Mouse (Mus musculus) cerebellum, postnatal 14 days (tissue): ENCODE results near the gene Gm11172.
A peak's percentile ranks its signal among the peaks of the same experiment; 100 is the strongest.

Experiments
- DNase-seq, 2 experiments: peaks; one replicate each; pipeline ENCODE4 v3.0.0; 2021; ENCODE audit warnings: mixed read lengths in 2 of 2

The Gm11172 gene

DNA sequence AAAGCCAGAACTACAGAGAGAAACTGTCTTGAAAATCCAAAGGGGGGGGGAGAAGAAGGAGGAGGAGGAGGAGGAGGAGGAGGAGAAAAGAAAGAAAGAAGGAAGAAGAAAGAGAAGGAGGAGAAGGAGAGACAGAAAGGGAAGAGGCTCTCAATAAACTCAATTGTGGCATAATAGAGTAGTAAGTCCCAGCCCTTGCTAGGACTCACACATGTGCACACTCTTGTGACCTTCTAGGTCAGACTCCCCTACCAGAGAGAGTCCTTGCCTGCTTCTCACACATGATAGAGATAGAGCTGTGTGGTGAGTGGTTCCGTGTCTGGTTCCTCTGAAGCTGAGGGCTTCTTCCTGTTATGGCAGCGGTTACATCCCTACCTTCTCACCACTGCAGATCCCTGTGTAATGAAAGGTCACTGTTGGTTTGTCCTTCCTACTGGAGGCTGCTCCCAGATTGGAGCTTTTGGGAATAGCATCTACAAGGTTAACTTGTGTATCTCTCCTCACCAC is at the start of gene Gm11172:
Gene Gm11172 (plus strand): TSS at position 51 of the 507 bp plus-strand sequence.
- no peak for DNase-seq

DNA sequence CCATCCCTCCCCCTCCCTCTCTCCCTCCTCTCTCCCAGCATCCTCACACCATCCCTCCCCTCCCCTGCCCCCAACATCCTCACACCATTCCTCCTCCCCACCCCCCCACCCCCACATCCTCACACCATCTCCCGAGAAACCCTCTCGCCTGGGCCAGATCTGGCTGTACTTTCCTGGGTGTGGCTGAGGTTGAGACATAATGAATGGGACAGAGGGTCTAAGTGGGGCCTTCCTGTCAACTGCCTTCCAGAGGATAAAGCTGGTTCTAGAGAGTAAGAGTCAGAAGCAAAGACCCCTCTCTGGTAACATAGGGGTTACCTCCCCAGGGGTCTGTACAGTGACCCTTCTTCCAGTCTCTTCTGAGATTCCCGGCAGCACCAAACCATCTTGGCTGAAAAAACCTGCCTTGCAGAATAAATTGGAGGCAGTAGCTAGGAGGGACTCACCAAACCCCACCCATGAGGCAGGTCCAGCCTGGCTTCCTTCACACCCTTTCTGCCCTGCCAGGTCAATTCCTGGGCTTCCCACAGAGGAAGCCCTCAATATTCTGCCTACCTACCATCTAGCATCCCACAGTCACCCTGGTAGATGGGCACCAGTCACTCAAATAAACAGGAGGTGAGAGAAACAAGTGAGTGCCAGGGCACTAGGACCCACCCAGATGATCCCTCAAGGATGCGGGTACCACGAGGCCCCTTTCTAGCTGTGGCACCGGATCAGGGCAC is 49.0 kb upstream of the Gm11172 start:
- no peak for DNase-seq

DNA sequence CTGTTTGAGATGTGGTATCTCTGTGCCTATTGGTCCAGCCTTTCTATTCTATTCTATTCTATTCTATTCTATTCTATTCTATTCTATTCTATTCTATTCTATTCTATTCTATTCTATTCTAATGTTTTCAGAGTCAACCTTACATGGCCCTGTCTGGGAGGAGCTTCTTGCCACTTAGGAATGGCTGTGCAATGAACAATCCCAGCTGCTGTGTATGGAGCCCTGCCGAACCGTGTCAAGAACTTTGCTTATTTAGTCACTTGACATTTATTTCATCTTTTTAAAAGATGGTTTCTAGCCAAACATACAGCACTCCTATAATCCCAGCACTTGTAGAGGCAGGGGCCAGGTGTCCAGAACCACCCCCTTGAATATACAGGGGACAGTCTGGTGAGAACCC is 48.4 kb upstream of the Gm11172 start:
- DNase-seq = no peak

DNA sequence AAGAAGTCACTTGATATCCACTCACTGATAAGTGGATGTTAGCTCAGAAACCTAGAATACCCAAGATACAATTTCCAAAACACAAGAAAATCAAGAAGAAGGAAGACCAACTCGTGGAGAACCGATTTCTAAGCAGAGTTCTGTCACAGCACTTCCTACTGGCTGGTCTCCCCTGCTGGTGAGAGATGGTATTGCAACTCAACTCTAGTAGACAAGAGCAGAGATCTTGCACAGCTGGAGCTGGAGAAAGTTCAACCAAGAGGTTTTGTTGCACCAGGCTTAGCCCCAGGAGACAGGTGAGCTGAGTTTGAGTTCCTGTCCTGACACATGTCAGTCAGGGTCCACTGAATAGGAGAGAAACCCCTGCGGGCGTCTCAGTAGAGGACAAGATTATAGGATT is 45.6 kb upstream of the Gm11172 start:
- peak; percentile 82 to 88 for DNase-seq

DNA sequence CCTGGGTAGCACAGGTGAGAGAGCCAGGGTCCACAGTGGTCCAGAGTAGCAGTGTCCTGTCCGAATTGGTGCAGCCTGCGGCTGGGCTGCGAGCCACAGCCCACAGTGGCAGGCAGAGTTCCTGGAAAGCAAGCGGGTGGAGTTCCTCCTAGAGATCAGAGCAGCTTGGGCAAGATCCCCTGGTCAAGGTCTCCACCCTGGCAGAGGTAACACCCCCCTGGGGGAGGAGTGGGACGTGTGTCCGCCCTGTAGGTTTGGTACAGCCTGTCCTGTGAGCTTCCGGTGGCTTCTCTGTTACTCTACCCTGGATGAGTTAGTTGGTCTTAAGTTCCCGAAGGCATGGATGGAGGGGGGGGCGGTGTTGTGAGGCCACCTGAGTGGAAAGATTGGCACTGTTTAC is 43.9 kb upstream of the Gm11172 start:
- DNase-seq = no peak

DNA sequence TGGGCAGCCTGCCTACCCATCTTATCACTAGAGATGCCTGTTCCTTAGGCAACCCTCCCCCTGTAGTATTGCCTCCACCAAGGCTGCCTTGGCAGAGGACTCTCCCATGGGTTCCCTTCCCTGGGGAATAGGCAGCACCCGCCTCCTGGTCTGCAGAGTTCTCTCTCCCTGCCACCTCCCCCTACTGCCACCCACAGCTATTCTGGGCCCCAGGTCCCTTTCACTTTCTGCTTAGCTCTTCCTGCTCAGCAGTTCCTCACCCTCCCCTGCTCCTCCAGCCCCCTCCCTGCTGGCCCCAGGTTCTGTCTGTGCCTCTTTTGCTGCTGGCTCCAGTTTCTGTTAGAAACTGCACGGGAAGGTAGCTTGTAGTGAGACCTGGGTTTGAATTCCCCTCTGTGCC is 43.1 kb upstream of the Gm11172 start:
- DNase-seq = no peak

DNA sequence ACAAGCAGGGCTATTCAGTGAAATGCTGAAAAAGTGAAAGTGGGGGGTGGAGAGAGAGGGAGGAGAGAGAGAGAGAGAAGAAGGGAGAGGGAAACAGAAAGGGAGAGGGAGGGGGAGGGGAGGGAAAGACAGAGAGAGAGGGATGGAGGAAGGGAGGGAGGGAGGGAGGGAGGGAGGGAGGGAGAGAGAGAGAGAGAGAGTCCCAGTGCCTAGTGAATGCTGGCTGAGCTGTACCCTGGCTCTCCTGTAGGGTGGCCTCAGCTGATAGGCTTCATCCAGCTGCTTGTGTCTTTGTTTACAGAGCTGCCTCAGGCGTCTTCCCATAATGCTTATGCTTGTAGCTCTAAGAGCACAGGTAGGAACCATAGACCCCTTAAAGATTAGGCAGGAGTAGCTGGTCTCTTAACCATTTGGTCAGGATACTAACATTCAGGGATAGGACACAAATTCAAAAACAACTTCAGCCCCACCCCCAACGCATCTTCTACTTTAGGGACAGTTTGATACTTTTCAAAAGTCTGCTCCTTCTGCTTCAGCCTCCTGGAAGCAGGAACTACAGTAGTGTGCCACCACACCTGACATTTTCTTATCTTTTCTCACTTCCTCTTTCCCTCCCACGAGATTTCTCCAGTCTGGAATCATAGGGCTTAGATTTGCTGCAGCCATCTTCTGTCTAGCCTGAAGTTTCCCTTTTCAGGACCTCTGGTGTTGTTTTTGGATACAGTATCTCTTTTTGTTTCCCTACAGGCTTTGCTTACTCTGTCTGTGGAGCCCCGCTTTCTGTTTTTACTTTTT is 42.0 kb upstream of the Gm11172 start:
- DNase-seq = no peak

DNA sequence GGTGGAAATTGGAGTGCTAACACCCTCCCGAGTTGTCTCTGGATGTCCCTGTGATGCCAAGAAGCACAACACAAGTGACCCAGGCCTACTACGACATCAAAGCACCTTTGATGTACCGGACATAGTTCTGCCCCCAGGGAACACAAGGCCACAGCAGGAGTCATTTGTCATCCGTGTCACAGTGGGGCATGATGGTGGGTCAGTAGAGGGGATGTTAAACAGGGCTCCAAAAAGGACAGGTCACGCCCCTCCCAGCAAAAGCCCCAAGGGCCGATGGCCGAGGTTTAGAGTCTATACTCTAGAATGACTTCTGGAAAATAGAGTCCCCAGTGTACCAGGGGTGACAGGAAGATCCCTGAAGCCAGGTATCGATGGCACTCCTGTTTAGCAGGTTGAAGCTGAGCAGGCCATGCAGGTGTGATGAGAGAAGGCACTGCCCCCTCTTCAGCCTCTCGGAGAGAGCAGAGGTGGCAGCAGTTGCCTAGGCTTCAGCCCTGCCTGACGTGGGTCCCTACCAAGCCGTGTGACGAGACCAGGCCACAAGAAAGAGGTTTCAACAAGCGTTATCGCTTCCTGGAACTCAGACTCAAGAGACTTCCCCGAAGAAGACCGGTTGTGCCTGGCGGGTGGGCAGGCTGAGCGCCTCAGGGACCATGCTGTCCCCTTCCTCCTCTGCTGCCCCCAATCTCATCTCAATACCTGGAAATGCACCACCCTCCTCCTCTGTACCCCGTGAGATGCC is 40.8 kb upstream of the Gm11172 start:
- DNase-seq = no peak

DNA sequence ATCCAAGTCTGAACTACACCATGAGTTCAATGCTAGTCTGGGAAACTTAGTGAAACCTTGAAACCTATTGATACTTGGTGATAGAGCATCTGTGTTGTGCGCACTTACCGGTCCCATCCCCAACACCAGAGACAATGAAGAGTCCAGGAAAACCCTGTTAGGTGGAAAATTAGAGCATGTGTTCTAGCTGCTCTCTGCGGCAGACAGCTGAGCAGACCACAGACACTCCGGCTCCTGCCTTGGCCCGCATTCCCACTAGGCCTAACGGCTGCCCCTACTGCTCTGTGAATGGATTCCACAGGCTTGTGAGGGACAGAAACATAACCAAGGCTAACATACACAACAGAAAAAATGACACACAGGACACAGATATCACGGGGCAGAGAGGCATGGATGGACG is 39.2 kb upstream of the Gm11172 start:
- DNase-seq = no peak

DNA sequence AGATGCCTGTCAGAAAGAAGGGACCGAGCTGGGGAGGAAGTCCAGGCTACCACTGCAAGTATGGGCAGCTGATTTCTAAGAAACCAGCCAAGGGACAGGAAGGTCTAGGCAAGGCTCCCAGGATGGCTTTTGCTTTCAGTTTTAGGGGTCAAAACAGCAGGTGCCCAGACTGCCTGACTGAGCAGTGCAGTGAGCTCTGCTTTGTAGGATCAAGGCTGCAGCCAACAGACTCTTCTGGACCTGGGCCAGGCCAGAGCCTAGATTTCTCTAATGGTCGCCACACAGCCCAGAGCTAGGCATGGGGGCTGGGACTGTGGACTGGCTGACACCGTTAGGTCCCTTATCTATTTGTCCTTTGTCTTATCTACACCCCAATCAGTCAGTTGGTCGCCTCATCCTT is 38.0 kb upstream of the Gm11172 start:
- peak in 1 of 2 experiments; percentile 31 for DNase-seq

DNA sequence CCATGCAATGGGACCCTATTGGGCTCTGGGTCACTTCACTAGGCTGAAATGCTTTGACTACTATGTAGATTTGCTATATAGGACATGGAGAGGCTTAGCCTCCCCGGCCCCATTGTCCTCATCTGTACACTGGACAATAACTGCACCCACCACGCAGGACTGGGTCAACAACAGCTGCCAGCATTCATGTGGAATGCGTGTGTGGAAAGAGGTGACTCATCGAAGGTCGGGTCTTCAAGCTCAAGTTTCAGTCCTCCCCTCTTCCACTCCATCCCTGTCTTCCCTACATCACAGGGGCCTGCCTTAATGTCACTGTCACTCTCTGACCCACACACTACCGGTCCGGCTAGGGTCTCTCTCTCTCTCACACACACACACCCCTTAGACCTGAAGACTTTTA is 36.4 kb upstream of the Gm11172 start:
- DNase-seq = no peak

DNA sequence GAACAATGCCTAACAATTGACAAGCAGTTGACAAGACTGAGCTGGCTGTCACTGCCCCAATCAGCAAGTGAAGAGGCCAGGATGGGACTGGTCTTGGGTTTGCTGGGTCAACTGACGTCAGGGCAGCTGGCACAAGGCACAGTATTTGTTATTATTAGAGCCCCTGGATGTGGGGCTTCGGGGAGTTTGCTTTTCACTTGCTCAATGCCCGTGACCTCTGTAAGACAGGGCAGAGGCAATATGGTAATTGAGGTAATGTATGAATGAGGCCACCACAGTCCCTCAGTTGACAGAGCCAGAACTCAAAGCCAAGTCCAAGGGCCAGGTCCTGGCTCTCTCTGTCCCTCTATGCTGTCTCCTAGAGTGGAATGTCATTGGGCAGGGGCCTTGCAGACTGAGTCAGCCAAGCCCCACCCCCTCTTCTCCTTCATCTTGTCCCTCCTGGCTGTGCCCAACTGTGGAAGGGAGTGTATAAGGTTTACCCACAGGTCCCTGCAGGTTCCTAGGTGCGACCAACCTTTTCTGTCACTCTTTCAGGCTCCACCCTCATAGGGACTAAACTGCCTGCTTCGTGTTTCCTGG is 35.0 kb upstream of the Gm11172 start:
- no peak for DNase-seq

DNA sequence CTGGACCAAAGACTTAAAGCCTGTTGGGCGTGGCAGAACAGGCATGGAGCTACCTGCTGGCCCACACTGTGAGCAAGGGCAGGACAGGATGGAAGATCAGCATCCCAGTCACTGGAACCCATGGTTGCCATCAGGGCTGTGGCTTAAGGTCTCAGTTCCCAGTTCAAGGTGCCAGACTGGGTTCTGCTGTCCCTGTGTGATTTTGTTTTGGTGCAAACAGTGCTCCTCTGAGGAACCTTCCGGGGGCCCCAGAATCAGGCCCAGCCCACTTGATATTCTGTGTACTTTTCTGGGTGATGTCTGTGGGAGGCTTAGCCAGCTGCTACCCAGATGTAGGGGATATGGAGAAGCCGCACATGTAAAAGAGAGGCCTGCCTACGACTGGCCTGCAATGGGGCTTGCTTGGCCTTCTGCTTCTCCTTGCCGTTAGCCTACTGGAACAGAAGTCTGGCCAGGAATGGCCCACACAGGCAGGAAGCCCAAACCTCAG is 32.0 kb upstream of the Gm11172 start:
- no peak for DNase-seq

DNA sequence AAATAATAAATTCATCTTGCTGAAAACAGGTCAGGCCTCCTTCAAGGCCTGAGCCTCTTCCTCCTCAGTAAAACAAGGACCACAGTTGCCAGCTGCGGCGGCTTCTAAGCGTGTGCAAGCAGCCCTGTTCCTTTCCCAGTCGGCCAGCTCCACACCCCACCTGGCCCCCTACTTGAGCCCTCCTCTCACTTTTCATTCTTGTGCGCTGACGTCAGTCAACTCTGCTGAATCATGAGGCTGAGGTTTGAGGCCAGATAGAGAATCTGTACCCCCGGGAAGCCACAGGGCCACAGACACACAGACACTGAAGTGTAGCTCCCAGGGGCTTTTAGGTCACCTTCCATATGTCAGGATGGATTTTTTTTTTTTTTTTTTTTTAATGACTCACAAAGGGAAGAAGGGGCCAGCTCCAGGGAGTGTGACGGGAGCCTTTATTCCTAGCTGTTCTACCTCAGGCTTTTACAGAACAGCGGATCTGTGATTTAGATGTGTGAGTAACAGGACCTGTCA is 30.8 kb upstream of the Gm11172 start:
- no peak for DNase-seq

DNA sequence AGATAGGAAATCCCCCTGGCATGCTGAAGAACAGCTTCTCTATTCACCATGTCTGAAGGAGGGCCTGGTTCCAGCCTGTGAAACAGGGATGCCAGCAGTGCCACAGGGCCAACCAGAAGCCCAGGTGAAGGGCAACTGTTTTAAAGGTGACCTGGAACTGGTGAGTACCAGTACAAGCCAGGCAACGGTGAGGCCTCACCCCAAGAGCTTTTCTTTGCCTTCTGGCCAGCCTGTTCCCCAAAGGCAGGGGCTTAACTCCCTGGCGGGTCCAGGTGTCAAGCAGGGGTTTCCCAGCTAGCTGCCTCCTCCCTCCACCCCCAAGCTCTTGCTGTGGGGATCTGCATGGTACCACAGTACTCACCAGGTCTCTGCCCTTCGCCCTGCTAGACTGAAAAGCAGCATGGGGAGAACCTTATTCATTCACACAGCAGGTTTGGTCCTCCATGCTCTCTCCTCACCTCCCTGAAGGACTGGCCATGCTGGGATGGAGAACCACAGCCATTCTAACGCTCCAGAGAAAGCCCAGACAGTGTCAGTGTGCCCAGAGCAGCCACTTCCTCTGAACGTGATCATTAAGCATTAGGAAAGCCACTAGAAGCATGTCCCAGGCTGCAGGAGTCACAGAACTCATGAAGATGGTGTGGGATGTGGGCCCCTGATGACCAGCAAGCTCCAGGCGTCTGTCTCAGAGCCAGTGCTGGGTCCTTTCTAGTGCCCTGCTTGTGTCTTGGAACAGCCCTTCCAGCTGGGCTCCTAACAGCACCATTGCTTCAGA is 30.2 kb upstream of the Gm11172 start:
- DNase-seq = no peak

DNA sequence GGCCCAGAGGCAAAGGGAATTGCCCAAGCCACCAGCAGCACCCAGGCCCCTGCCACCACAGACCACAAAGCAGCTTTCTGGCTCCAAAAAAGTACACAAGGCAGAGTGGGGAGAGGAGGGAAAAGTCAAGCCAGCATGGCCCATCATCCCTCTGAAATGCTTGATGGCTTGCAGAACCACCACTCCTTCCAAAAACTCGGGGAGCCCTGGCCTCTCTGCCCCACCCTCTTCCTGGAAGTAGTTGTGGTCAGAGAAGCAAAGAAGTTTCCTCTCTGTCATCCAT is 29.6 kb upstream of the Gm11172 start:
- DNase-seq = no peak

DNA sequence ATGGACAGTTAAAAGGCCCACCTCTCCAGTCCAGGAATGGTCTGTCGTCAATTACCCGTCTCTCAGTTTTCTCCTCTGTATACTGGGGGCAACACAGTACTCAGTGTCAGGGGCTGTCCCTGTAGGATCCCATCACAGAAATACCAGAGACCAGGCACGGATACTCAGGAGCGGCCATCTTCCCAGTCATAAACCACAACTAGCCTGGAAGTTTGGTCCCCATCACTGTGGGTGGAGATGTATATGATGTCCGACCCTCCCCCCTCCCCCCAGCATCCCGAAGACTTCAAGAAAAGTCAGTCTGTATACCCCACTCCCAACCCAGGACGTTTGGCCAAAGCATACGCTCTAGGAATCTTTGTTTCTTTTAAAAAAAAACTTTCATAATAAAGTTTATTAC is 29.3 kb upstream of the Gm11172 start:
- no peak for DNase-seq

DNA sequence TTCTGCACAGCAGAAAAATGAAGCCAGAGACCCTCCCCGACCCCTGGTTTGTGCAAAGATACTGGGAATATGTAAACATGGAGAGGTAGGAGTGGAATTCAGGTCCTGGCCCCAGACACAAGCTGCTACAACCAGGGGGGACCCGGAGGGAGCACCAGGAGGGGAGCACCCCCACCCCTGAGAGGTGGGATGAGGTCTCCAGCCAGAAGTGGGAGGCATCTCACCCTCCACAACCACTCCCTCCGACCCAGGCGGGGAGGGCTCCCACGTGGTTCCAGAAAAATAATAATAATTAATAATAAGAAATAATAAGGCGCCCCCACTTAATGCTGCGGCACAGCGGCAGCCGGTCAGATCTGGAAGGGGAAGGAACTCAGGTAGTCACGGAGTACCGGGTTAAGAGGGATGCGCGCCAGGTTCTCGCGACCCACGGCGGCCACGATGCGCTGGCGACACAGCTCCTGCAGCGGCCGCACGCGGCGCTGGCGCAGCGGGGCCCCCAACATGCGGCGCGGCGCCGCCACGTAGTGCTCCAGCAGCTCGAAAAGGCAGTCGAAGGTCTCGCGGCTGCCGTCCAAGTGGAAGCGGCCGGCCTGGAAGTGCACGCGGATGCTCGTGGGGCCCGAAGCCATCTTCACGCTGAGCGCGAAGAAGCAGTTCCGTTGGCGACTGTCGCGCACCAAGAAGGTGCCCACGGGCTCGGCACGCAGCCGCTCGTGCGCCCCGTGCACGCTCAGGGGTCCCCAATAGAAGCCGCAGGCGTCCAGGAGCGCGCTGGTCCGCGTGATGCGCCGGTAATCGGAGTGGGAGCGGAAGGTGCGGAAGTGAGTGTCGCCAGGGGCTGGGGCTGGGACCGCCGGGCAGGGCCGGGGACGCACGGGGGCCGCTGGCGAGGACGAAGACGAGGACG is 28.6 kb upstream of the Gm11172 start:
- peak; percentile 56 to 66 for DNase-seq

DNA sequence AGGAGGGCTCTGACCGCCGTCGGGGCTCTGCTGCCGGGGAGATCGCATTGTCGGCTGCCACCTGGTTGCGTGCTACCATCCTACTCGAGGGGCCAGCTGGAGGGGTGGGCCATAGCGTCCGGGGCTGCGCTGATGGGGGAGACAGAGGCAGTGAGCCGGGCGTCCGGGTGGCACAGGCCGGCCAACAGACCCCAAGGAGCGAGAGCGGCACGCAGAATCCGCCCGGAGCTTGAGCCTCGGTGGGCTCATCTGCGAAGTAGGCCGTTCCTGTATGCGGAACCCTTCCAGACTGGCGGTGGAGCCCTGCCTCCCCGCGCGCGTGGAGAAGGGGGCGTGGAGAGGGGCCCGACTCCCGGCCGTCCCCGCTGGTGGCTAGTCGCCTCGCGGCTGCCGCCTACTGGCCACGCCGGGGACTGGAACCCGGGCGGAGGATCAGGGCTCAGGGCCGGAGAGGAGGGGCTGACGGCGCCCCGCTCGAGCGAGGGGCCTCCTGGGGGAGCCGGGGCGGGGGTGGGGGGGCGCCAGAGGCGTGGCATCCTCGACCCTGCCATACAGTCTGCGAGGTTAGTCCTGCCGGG is 27.8 kb upstream of the Gm11172 start:
- peak; percentile 95 to 96 for DNase-seq

DNA sequence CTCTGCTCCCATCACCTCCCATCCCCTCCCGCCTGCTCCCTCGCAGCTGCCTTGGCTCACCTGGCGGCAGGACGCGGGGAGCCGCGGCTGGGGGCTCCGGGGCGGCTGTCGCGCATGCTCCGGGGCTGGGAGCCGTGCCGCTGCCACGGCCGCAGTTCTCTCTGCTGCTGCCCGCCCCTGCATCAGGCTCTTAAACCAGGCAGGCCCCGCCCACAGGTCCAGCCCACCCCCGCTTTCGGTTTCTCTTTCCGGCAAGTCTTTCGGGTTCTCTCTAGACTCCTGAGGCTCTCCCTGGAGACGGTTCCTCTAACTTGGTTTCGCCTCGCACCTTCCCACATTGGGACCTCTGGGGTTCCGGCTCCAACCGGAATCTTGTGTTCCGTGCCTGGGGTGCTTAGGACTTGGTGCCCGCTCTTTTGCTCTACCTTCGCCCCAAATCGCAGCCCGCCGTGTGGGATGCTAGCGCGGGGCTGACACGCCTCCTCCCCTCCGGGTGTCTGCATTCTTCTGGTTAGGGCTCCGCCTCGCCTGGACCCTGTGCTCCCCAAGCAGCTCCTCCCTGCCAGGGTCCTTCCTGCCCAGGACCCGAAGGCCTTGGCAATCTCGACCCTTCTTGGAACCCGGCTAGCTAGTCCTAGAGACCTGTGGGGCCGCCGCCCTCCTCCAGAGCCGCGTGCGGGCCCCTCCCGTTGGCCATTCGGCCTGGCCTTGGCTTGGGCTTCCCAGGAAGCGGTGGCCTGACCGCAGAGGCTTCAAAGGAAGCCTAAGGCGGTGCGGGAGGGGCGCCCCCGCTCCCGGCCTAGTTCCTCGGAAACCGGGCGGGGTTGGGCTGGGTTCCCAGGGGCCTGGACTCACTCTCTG is 27.1 kb upstream of the Gm11172 start, which contains the start of gene Socs1:
Gene Socs1 (minus strand): TSS at position 166 of the 861 bp plus-strand sequence.
- peak; percentile 76 to 80 for DNase-seq
